Mouse (Mus musculus): ENCODE data around the gene Gm10197.

DNA sequence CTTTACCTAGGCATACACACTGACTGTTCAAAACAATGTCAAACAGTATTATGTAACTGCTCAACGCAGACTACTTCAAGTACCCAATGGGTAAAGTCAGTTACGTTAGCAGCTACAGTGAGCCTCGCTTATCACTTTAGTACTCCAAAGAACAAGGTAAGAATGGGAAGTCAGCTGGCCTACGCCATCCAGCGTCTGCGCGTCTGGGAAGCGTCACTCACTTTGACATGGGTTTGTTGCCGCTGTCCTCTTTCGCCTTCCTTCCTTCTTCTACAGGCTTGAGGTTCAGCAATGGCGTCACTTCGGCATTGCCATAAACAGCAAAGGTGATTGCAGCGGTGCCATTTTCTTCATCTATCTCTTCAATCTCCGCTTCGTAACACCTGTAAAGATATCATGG lies 11.8 kb upstream of the Gm10197 start:
- no peak for TF ChIP-seq CTCF (IDR thresholded peaks at IDR 0.05; ENCODE audit: low read depth)
- TF ChIP-seq EP300 (IDR thresholded peaks at IDR 0.05; ENCODE audit: low read depth) = no peak
